Mouse (Mus musculus) thymus, postnatal 4 days (tissue): ENCODE measurements around the gene Hsdl2.

Experiments used
- DNase-seq: peaks from one replicate; pipeline ENCODE4 v3.0.0; 2021

The Hsdl2 gene

GRCm38 (mm10) chr4:59628255-59628654, 46.9 kb downstream of the Hsdl2 start:
- DNase-seq, result no peak

- DNase-seq, result no peak
These were observed 47.9 kb downstream of the Hsdl2 start for GRCm38 (mm10) chr4:59629076-59629874.

GRCm38 (mm10) chr4:59630122-59630521, 48.8 kb downstream of the Hsdl2 start:
- DNase-seq, result no peak

DNA sequence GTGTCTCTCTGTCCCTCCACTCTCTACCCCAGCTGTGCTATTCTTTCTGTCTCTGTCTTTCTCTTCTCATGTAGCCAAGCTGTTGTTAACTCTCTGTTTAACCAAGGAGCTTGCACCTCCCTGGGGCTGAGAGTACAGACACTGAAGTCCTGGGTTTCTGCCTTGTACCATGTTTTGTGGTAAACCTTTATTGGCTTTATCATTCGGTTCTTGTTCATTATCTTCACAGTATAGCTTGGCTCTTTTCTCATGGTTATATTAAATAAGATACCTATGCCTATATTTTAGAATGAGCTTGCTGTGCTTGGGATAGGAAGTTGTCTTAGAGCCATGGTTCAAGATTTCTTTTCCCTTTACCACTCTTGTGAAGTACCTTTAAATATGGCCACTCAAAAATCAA, 53.2 kb downstream of the Hsdl2 start:
- no peak for DNase-seq

DNA sequence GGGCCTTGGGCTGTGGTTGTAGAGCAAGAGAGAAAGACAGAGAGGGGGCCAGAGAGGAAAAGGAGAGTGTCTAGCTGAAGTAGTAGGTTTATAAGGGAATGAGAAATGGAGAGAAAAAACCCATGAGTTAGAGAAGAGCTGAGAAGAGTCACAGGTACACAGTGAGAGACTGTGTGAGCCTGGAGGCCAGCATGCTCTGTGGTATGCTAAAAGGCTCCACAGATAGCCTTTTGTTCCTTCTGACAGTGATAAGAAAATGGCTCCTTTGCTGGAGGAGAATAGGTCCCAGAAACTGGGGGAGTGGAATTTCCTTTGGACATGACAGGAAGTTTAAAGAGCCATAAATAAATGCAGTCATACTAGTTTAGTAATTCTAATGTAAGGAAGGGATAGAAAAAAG, 57.8 kb downstream of the Hsdl2 start:
- DNase-seq, result no peak

DNA sequence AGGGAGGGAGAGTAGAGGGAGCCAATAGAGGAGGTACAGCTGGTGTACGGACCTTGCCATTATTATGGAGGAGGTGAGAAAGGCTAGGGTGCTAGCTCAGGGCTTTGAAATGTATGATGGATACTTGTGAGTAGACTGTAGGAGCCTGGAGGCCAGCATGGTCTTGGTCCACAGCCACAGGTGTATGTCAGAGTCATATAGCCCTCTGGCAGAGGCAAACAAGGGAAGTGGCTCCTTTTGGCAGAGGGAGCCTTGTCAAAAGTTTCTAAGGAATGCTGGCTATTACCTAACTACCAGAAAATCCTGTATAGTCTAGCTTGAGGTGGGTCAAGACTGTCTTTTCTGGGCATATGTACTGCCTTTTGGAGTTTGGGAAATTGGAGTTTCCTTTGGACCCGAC, 59.4 kb downstream of the Hsdl2 start:
- DNase-seq, result no peak

DNA sequence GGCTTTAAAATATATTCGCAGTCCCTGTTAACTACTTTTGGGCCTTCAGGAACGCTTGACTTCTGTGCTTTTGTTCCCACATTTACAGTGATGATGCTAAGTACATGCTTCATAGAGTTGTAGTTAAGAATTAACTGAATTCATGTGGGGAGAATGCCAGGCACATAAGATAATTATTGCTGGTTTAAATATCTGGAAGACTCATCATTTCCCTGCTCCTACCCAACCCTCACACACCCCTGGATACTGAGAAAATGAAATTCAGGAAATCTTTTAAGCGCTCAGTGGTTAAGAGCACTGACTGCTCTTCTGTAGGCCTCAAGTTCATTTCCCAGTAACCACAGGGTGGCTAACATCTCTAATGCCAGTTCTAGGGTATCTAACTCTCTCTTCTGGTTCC, 60.7 kb downstream of the Hsdl2 start:
- no peak for DNase-seq

GRCm38 (mm10) chr4:59642657-59643056, 61.3 kb downstream of the Hsdl2 start:
- DNase-seq, result no peak

GRCm38 (mm10) chr4:59644431-59644830, 63.1 kb downstream of the Hsdl2 start:
- DNase-seq, result no peak

DNA sequence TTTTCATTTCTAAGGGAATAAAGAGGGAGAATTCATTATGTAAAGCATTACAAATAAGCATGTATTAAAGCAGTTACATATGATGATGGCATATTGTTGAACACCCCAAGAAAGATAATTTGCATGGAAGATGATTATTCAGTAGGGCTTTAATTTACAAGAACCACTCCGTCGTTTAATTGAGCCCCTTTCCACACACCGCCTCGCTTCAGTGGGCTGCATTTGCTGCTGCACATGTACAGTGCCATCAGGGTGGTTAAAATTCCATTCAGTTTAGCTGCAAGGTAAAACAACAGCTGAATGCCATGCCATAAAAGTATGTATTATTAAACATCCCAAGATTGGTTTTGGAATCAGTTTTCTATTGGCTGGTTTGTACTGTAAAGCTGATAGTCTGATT, 63.6 kb downstream of the Hsdl2 start:
- no peak for DNase-seq

GRCm38 (mm10) chr4:59645610-59646009, 64.2 kb downstream of the Hsdl2 start:
- DNase-seq, result no peak

DNA sequence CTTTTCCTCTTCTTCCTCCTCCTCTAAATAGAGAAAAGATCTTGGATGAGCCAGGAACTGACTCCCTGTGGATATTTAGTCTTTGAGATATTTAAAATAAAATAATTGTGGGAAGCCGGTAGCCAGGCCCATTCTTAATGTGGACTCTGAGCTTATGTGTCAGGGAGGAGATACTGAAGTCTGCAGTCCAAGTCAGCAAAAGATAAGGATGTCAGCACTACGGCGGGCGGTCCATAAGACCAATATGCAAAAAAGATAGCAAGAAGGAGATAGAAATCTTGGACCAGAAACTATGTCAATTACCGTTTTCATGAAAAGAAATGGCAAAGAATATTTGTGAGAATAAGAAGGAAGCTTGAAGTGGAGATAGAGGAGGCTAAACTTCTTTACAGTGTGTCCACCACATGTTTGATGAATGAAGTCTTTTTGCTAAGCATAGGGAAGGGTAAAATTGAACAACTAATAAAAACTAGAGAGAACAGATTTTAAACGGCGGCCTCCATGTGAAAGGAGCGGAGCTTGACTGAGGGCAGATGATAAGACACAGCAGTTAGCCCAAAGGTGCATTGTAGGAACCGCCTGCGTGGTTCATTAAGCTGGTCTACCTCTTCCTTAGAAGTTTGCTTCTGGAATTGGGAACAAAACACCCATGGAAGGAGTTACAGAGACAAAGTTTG, 64.8 kb downstream of the Hsdl2 start:
- no peak for DNase-seq

- DNase-seq, result no peak
These were observed 67.8 kb downstream of the Hsdl2 start for GRCm38 (mm10) chr4:59649119-59649518.

GRCm38 (mm10) chr4:59652166-59652681, 70.9 kb downstream of the Hsdl2 start:
- DNase-seq, result no peak

- DNase-seq, result no peak
These were observed 74.8 kb downstream of the Hsdl2 start for GRCm38 (mm10) chr4:59656061-59656642.

DNA sequence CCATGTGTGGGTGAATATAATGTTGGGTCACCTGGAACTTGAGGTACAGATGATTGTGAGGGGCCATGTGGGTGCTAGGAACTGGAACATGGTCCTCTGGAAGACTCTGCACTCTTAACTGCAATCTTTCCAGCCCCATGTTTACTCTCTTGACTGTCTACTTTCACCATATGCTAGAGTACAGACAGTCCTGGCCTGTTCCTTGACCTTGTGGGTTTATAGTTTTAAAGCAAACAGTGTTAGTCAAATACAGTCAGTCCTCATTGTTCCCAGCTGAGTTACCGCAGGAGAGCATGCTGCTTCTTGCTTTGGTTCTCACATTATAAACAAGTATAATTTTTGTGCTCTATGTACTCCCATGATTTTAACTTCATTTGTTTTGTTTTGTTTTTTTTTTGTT, 80.8 kb downstream of the Hsdl2 start:
- DNase-seq, result no peak

- DNase-seq, result no peak
These were observed 82.1 kb downstream of the Hsdl2 start for GRCm38 (mm10) chr4:59663451-59663850.

- DNase-seq, result no peak
These were observed 85.4 kb downstream of the Hsdl2 start for GRCm38 (mm10) chr4:59666550-59667317.

GRCm38 (mm10) chr4:59668050-59668449, 86.7 kb downstream of the Hsdl2 start:
- no peak for DNase-seq
